Comparison of ENCODE assay signal across 25 mouse cellular contexts in genomic region chr8:12221506-12221905, GRCm38 (mm10). TPM values are rescaled to one million over a fixed set of nuclear protein-coding genes. Genes with fewer than 3 reads are reported as not detected.
"Had no signal": no experiment of that assay in that cellular context is flagged by ENCODE, and none has a peak within 500 bp of the region (broad histone marks: within the 10 kb centered on the region; RNA-seq: fewer than 3 reads in every experiment).

No protein-coding gene starts in this region.

- H3K9ac ChIP-seq: limb, embryonic 12.5 days; limb, embryonic 15.5 days; liver, embryonic 14.5 days; liver, postnatal 0 days; lung, embryonic 14.5 days; midbrain, embryonic 12.5 days; midbrain, embryonic 15.5 days; neural tube, embryonic 12.5 days; neural tube, embryonic 15.5 days; stomach, embryonic 15.5 days had no signal

- H3K9me3 ChIP-seq: limb, embryonic 12.5 days; limb, embryonic 15.5 days; midbrain, embryonic 12.5 days; midbrain, embryonic 15.5 days; neural tube, embryonic 12.5 days; neural tube, embryonic 15.5 days; stomach, embryonic 15.5 days had no signal

- DNase-seq: left cerebral cortex, postnatal 4 days; liver, postnatal 0 days; lung, embryonic 14.5 days; retina, postnatal 1 day; right cerebral cortex, postnatal 25 days; spleen, adult 18-20 months; thymus, adult 18-20 months; thymus, postnatal 36 days had no signal

- H3K4me2 ChIP-seq: limb, embryonic 12.5 days; limb, embryonic 15.5 days; liver, embryonic 11.5 days; lung, embryonic 14.5 days; midbrain, embryonic 12.5 days; midbrain, embryonic 15.5 days; neural tube, embryonic 12.5 days; neural tube, embryonic 15.5 days; stomach, embryonic 15.5 days had no signal

- H3K4me3 ChIP-seq: limb, embryonic 12.5 days; limb, embryonic 15.5 days; midbrain, embryonic 12.5 days; midbrain, embryonic 15.5 days; neural tube, embryonic 12.5 days; neural tube, embryonic 15.5 days; stomach, embryonic 15.5 days had no signal

- H3K27me3 ChIP-seq: limb, embryonic 15.5 days; neural tube, embryonic 12.5 days; stomach, embryonic 15.5 days had no signal

- H3K27ac ChIP-seq: limb, embryonic 12.5 days; limb, embryonic 15.5 days; liver, embryonic 14.5 days; macrophage; midbrain, embryonic 12.5 days; midbrain, embryonic 15.5 days; neural tube, embryonic 12.5 days; neural tube, embryonic 15.5 days; stomach, embryonic 15.5 days had no signal

- H3K36me3 ChIP-seq: limb, embryonic 12.5 days; limb, embryonic 15.5 days; midbrain, embryonic 12.5 days; midbrain, embryonic 15.5 days; neural tube, embryonic 12.5 days; neural tube, embryonic 15.5 days; stomach, embryonic 15.5 days had no signal

- H3K4me1 ChIP-seq: midbrain, embryonic 15.5 days; neural tube, embryonic 12.5 days; stomach, embryonic 15.5 days had no signal

- ATAC-seq: intestine, postnatal 0 days; liver, postnatal 0 days; lung, postnatal 0 days; midbrain, embryonic 15.5 days had no signal

RNA-seq across cellular contexts. Expression of gene A230072I06Rik, which starts 57.1 kb away (rescaled TPM):
- total RNA-seq: left cerebral cortex, adult 8-10 months; left cerebral cortex, postnatal 14 days; megakaryocyte, adult 5-6 weeks had no signal
- polyA plus RNA-seq: intestine, embryonic 14.5 days; intestine, postnatal 0 days; limb, embryonic 12.5 days; limb, embryonic 15.5 days; liver, embryonic 11.5 days; liver, embryonic 14.5 days; liver, postnatal 0 days; lung, embryonic 14.5 days; lung, postnatal 0 days; macrophage; neural tube, embryonic 12.5 days; neural tube, embryonic 15.5 days; testis, adult 2 months had no signal
